Mouse (Mus musculus) A20 (cell line): ENCODE data around the gene Amph.
A peak's percentile ranks its signal among the peaks of the same experiment; 100 is the strongest.
"Not testable (repeated sequence)": the region's sequence is repeated elsewhere in the genome, so short reads cannot be mapped to it uniquely, and the experiment has no call there.

Experiments used
- DNase-seq: peaks from one replicate; pipeline ENCODE4 v3.0.0-alpha.2; 2011; ENCODE audit warnings: low read depth, low spot score

Gene Amph

DNA sequence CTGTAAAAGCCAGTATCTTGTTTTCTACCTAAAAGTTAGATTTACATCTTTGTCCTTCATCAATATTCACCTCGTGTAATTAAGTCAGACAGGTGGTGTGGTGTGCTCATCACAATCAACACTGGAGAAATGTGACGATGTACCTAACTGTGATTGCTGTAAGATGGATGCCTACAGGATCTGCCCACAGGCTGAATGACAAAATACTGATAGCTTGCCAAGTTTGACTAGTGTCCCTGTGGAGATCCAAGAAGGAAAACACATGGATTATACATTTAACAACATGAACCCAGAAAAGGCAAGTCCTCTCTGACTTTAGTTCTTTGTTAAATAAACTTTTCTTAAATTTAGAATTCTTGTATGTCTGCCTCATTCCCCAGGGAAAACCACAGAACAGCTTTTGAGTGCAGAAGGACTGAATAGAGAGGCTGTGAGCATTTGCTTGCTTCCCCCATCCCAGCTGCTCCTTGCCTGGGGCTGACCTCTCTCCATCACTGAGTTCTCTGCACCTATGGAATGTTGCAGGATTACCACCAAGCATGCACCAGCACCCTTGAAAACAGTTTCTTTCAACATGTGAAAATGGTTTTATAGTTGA is 77.2 kb downstream of the Amph start:
- DNase-seq: no peak

GRCm38 (mm10) chr13:19025906-19026305 is 77.9 kb downstream of the Amph start:
- DNase-seq: no peak

- DNase-seq: no peak
These were observed 78.9 kb downstream of the Amph start for GRCm38 (mm10) chr13:19026923-19027322.

DNA sequence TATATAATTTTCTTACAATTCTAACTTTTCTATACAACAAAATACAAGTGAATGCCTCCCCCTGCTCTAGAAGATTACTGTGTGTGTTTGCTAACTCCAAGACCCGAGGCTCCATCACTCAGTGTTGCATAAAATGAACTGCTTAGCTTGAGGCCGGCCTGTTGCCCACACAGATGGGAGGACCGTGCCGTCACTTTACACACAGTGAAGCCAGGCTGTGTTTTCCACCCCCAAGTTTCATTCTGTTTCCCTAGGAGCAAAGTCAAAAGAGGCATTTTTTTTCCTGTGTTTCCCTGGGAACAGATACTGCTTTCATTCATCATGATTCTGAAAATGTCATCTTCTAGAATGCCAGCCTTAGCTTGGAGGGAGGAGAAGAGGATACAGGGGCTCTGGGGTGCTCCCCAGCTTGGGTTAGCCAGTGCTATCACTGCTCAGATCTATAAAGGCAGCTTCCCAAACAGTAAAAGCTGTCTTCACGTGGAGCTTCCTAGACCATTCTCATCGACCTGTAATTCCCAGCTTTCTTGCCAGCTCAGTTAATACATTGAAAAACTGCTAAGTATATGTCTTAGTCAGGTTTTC is 79.9 kb downstream of the Amph start:
- no peak for DNase-seq

DNA sequence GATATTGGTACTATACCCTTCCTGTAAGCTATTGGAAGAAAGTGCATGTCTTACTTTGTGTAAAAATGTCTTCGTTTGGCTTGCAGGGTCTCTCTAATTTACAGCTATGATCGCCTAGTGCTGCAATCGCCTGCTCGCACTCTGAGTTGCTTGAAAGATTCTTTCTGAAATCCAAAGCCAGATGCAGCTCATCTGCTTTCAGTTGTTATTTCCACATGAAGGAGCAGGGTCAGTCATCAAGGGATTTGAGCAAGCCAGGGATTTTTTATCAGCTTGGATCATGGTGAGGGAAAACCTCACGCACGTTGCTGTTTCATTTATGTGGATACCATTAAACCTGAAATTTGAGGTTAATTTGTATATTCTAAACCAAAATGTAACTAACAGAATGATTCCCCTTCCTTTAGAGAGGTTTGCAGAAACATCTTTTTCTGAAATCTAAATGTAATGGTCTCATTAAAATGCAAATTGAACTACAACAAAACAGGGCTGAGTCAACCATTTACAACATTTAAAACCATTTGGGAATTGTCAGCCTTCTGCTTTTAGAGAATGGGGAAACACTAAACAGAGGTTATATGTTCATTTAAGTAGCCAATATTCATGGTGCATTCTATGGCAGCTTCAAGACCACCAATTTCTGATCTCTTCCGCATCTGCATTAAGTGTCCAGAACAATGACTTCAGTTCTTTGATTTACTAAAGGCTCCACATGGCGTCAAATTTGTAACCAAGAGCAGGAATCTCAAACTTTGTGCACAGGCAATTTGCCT is 84.1 kb downstream of the Amph start:
- no peak for DNase-seq

DNA sequence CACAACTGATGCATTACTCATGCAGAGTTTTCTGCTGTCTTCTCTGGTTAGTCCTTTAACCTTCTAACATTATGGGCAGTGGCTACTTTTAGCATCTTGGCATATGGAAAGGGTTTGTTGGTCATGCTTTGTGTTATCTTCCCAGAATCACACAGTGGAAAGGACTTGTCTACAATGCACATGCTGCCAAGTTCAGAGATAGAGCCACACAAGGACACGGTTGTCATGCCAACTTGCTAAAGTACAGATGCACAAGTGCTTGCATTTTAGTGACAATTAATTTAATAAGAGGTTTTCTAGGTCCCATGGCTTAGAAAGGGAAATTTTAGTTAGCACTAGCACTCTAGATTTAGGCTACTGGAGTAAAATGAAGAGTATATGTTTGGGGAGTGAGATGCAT is 104.1 kb downstream of the Amph start:
- no peak for DNase-seq

GRCm38 (mm10) chr13:19054504-19054903 is 106.5 kb downstream of the Amph start:
- DNase-seq: no peak

GRCm38 (mm10) chr13:19072261-19072660 is 124.3 kb downstream of the Amph start:
- no peak for DNase-seq

- no peak for DNase-seq
These were observed 129.4 kb downstream of the Amph start for GRCm38 (mm10) chr13:19077427-19077826.

- DNase-seq: no peak
These were observed 133.9 kb downstream of the Amph start for GRCm38 (mm10) chr13:19081932-19082331.

GRCm38 (mm10) chr13:19094571-19094970 is 146.6 kb downstream of the Amph start:
- DNase-seq: no peak

- DNase-seq: no peak
These were observed 149.1 kb downstream of the Amph start for GRCm38 (mm10) chr13:19097117-19097516.

DNA sequence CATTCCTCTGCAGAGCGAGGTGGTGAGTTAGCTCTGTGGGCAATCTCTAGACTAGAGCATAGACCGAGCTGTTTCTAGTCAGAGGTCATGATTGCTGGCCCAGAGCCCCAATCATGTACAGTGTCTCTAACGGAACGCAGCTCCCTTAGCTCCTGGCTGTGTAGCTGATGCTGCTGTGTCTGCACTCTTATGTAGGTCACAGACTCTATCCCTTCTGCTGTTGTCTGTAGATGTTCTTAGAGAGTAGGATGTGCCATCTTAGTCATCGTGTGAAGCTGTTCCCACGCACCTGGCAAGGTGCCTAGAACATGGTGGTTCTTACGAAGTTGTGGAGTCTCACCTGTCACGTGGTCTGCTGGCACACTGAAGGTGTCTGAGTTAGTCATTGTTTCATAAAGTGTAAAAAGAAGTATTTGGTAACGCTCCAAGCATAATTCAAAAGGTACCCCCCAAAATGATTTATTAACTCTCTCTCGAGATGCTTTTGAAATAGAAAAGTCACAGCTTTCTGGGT is 153.9 kb downstream of the Amph start:
- DNase-seq: no peak

- no peak for DNase-seq
These were observed 158.4 kb downstream of the Amph start for GRCm38 (mm10) chr13:19106418-19106817.

DNA sequence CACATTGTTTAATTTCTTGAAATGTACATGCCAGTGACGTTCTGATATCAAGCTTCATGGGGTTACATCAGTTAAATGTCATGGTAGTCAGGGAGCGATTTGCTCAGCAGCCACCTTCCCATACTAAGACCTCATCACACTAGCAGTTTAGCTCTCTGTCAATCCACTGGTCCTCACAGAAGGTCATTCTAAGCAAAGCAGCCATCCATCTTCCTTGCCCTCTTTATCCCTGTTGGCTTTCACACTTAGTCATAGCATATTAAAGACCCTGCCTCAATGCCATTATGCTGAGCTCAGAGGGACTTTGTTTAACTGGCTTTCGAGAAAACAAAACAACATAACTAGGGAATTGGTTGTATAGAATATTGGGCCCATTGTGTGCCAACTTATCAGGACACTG is 161.3 kb downstream of the Amph start:
- no peak for DNase-seq

DNA sequence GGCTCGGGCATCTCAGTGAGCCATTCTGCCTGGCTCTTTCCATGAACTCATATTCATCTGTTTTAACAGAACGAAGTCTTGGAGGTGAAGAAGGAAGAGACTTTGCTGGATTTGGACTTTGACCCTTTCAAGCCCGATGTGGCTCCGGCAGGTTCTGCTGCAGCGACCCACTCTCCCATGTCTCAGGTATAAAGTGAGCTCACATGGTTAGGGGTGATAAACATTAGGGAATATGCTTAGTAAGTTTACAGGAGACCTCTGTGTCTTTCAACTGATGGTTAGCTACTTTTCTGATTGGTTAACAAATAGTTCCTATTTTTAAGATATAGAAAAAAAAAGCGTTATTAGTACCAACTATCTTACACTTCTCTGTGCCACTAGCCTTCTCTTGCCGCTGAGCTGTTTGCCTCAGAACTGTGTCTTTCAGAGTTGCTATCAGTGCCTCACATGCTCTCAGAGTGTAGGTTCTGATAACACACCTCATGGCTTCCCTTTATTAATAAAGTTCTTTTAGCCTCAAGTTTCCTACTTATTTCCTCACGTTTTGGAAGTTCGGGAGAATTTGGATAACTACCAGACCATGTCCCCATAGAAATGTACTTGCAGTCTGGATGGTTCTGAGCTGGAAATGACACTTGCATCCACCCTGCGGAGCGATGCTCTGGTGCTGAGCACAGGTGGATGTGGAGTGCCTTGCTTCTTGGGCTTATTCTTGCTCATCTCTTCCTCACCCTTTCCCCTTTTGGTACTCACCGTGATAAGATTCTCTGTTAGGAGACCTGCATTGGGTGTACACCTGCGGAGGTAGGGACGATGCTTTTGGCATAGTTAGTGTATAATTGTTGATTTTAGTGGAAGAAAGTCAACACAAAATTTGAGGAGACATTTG is 165.3 kb downstream of the Amph start:
- DNase-seq: no peak

- not testable (repeated sequence) for DNase-seq
These were observed 166.8 kb downstream of the Amph start for GRCm38 (mm10) chr13:19114761-19115160.

DNA sequence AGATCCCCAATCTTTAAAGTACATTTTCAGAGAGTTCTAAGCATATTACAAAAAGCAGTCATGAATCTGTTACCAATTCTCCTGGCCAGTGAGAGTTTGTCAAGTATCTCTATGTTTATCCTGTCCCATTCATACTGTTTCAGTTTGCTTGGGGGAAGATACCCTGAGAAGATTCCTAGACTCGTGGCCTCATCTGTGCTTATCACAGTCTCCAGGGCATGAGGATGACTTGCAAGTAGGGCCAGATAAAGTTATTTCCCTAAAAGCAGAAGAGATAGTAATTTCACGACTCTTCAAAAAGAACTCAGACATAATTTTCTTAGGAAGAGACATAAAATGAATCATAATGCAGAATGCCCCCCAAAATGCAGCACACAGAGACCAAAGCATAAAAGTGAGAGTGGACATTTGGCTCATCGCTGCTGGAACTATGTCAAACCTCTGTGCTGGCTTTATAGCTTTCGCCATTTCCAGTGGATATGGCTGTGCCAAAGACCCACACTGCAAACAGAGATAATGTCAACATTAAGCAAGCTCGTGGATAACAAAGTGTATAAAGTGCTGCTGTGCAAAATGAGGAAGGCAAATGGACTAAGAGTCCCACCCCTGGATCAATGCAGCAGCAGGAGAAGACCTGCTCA is 179.0 kb downstream of the Amph start:
- no peak for DNase-seq

- peak; percentile 32 for DNase-seq
These were observed 185.8 kb downstream of the Amph start for GRCm38 (mm10) chr13:19133833-19134232.

DNA sequence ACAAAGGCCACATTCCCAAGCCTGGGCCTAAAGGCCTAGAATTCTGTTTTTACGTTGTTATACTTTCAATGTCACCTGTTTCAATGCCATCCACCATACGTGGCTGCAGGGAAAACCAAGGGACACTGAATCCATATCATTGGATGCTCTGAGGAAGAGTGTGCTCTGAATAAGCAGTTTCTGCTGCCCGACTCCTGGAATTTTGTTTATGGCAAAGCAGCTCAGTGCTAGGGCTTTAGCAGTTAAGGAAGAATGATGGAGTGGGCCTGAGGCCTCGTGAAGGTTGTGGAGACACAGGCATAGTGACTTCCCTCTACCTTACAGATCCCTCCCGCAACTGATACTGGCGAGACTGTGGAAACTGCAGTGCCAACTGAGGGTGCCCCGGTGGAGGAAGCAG is 189.2 kb downstream of the Amph start:
- DNase-seq: no peak

DNA sequence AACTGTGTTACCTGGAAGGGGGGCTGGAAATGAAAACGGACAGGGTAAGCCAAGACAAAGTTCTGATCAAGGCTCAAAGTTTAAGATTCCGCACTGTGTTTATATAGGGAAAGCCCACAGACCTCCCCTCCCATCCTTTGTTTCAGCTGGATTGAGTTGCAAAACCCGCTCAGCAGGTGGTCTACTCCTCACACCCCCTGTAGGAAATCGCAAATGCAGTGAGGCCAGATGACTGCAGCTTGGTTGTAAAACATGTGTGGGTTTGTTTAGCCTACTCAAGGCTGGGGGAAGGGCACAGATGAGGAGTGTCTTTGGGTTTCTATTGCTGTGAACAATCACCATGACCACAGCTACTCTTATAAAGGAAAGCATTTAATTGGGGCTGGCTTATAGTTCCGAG is 189.9 kb downstream of the Amph start:
- no peak for DNase-seq
